Mouse (Mus musculus): Measurements from ENCODE around the gene Rfx8.

- TF ChIP-seq POLR2A (IDR thresholded peaks at IDR 0.05; ENCODE audit: control insufficient read depth, low read depth, low read length) (no peak), CTCF (IDR thresholded peaks at IDR 0.05; ENCODE audit: control insufficient read depth, insufficient read depth, insufficient replicate concordance, low read depth, low read length) (no peak)
These were observed 97.1 kb downstream of the Rfx8 start for GRCm38 (mm10) chr1:39623729-39624128.

All from testis, adult 2 months (tissue).